Mouse (Mus musculus) heart, embryonic 16.5 days (tissue): ENCODE data around the gene Atp5e. TPM values are rescaled to one million over a fixed set of nuclear protein-coding genes. Genes with fewer than 3 reads are reported as not detected.

Experiments
- polyA plus RNA-seq: library from polyadenylated mRNA; unstranded; fragments of >200 nt; fragmentation: Nextera tagmentation; extraction: Ambion mirVana; gene quantifications from 2 replicates; pipeline ENCODE4 v1.2.1, GENCODE M21; 2015

Atp5e gene
- polyA plus RNA-seq, 1 experiment from 2014 or later = 912 TPM

Other genes with a start within 250 kb of the Atp5e start
- gene Gnas, start 179.8 kb downstream of the Atp5e start, polyA plus RNA-seq = 1,284 and 1,464 TPM in 2 replicates
- gene Gm20721, start 117.4 kb downstream of the Atp5e start, polyA plus RNA-seq = 33.4 and 41.6 TPM in 2 replicates
- gene Nelfcd, start 48.3 kb downstream of the Atp5e start, polyA plus RNA-seq = 78.1 and 86.2 TPM in 2 replicates
- 123 and 131 TPM in 2 replicates for gene Ctsz, start 25.1 kb downstream of the Atp5e start, polyA plus RNA-seq
- 2.5 and 2.6 TPM in 2 replicates for gene Tubb1, start 13.4 kb downstream of the Atp5e start, polyA plus RNA-seq
- 146 and 162 TPM in 2 replicates for gene Prelid3b, start 9.0 kb upstream of the Atp5e start, polyA plus RNA-seq
- gene Zfp831, start 179.4 kb upstream of the Atp5e start, polyA plus RNA-seq = 0.01 and 0.04 TPM in 2 replicates